Mouse (Mus musculus) testis, postnatal 10 days (tissue): ENCODE results near the gene Gm3020.
"Not testable (repeated sequence)": the region's sequence is repeated elsewhere in the genome, so short reads cannot be mapped to it uniquely, and the experiment has no call there.

Source experiments
- DNase-seq: peaks from one replicate; pipeline ENCODE4 v3.0.0; 2021; ENCODE audit warnings: low spot score

Gene Gm3020

GRCm38 (mm10) chr14:3651730-3652129 lies at the start of gene Gm3020:
Gene Gm3020 (plus strand): TSS chr14:3652030.
- DNase-seq, result not testable (repeated sequence)

GRCm38 (mm10) chr14:3634212-3634611 lies 17.6 kb upstream of the Gm3020 start, which contains the start of gene Gm3012:
Gene Gm3012 (plus strand): TSS chr14:3634512.
- not testable (repeated sequence) for DNase-seq

GRCm38 (mm10) chr14:3688483-3688882 lies 36.7 kb downstream of the Gm3020 start, which contains the start of gene Gm3043:
Gene Gm3043 (plus strand): TSS chr14:3688783.
- DNase-seq, result not testable (repeated sequence)
